Mouse (Mus musculus) gonadal fat pad, adult 2 months (tissue): ENCODE measurements at regions not wholly inside any gene's neighbourhood (a gene's known extent, or its start where the extent isn't known, plus 50 kb on each side); places are given as distances from the start of the nearest gene placed in this dataset.

Source experiments
- DNase-seq: peaks from one replicate; pipeline ENCODE4 v3.0.0-alpha.2; 2012; ENCODE audit warnings: low read depth

GRCm38 (mm10) chr3:102386091-102386490, 83.6 kb upstream of the Ngf start:
- no peak for DNase-seq

GRCm38 (mm10) chr3:102384596-102384995, 85.1 kb upstream of the Ngf start:
- no peak for DNase-seq

DNA sequence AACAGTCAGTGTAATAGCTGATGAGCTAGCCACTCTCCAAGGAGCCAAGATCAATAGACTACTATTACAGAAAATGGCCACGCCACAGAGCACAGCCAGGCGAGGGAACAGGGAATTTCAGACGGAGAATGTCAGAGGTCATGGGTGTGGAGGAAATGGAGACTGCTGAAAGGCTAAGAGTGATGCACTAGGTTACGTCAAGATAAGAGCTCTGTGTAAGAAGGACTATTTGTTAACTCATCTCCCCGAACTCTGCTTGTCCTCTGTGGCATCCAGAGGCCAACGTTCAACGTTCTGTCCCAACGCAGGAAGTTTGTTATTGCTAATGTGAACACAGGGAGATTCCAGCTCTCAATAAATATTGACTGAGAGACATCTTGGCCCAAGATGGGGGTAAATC, 86.0 kb upstream of the Ngf start:
- DNase-seq: no peak

DNA sequence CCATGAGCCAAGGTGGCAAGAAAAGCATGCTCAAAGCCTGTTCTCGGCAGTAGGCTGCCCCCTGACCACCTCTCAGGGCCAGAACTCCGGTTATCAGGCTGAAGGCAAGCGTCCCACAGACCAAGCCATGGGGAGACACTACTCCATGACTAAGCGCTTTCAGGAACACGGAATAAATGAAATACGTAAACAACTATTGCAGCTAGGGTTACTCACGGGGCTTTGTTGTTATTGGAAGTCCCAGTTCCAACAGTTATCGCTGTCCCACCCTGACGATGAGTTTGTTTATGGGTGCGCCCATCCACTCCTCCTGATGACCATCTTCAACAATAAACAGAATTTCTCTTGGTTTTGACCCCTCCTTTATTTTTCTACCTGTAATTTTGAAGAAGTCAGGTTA, 88.0 kb upstream of the Ngf start:
- peak; percentile 1 for DNase-seq

GRCm38 (mm10) chr3:102374381-102375060, 95.2 kb upstream of the Ngf start:
- DNase-seq: no peak

- no peak for DNase-seq
Observed at GRCm38 (mm10) chr3:102372205-102372899, 97.4 kb upstream of the Ngf start.

GRCm38 (mm10) chr3:102366188-102366587, 103.5 kb upstream of the Ngf start:
- DNase-seq: no peak

GRCm38 (mm10) chr3:102364326-102364935, 105.3 kb upstream of the Ngf start:
- no peak for DNase-seq

DNA sequence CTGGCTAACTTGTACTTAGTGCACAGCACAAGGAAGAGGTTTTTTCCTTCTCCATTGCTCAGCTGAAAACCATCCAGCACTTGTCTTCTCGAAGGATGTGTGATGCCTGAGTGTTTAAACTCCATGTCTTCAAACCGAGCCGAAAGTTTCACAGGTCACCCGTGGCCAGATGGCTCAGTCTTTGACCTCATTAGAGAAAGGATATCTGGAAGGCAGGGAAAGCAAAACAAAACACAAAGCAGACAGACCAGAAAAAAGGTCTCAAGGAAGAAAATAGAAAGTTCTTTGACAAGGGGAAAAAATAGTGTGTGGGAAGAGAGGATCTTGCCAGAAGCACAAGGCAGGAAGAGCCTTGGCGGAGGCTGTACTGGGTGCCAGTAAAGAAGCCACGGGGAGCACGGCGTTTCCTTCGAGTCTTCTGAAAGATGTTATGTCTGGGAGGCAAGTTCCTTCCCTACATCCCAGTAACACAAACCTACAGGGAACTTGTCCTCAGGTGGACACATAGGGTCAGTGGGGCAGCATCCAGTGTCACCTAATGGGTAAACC, 108.9 kb upstream of the Ngf start:
- no peak for DNase-seq

- no peak for DNase-seq
Observed at GRCm38 (mm10) chr3:102358801-102359200, 110.9 kb upstream of the Ngf start.

DNA sequence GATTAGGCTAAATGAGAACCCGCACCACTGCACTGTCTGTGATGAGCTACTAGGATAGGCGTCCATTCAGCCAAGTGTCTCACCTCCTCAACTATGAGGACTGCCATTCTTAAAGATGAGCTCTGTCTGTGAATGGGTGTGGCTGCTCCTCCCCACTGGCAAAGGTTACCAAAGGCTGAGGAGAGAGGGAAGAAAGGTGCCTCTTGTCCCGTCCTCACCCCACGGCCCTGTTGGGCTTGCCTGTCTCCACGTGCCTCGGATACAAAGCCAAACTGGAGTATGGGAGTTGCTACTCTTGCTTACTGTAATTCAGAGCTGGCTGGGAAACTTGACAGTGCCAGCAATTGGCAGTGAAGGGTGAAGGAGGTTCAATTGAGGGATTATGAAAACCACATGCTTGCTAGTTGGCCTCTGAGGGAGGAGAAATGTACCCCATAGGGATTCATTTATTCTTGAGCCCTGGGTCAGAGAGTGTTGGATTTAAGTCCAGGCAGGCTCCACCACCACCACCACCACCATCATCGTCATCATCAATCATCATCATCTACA, 112.6 kb upstream of the Ngf start:
- peak; percentile 8 for DNase-seq

DNA sequence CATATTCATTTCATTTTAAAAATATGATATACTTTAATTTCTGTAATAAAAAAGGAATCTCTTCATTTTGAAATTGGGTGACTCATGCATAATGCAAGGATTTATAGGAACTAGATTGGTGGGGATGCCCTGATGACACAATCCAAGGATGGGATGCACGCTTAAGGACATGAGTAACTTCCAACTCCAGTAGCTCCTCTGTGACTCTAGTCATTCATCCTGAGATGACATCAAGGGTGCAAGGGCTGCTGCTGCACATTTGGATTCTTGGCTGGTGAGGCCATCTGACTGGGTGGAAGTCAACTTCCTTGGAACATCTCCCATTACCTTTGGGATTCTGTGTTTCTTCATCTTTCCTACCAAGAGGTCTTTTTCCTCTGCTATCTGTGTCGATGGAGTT, 114.4 kb upstream of the Ngf start:
- DNase-seq: no peak

GRCm38 (mm10) chr3:102354771-102355170, 114.9 kb upstream of the Ngf start:
- no peak for DNase-seq

DNA sequence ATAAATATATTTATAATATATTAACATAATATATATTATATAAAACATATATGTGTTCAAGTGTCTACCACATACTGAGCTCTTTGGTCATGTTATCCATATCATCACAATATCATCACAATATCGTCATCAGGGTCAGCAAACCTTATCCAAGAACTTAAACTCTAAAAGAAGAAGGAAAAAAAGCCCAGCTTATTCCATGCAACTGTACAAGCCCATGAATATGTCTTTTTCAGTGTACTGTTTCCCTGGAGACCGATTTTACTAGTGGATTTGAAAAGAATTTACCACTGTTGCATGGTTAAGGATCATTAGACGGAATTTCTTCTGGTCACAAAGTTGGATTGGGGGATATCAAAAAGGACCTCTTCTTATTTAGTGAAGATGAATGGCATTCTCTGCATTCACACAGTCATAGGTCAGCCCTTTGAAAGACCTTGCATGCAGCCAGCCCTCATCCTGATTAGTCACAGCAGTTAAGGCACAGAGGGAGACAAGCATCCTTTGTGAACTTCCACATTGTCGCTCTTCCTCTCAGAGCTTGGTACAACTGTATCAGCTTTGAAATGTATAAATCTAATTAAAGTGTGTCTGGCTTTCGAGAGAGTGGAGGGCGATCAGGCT, 116.3 kb upstream of the Ngf start:
- no peak for DNase-seq

DNA sequence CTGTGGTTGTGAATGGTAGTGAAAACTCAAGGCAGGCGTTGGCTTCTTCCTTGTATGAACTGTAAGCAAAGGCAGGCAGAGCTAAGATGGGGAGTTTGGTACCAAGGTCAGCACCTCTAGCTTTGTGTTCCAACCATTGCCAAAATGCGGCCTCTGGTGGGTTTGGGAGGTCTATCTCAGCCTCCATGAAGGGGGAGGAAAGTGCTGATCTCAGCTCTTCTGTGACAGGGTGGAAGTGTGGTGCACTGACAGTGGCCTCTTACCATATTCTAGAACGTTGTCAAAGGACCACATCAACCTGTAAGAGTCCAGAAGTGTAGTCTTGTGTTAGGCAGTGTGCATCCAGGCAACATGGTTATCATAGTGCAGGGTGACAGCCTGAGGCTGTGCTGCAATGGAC, 123.6 kb upstream of the Ngf start:
- DNase-seq: no peak

DNA sequence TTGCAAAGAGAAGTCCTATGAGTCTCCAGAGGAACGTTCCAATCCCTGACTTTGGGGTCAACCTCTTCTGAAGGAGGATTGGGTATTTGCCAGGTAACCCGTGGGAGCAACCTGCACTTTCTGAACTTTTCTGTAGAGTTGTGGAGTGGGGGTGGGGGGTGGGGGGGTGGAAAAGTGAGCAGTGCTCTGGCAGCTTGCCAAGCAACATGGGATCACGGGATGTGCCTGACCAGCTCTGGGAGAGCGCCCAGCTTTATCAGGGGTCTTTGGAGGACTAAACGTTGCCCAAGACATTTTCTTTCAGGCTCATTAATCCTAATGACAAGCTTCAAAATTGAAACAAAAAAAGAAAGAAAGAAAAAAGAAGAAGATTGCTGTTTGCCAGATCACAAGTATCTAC, 124.4 kb upstream of the Ngf start:
- DNase-seq: no peak

DNA sequence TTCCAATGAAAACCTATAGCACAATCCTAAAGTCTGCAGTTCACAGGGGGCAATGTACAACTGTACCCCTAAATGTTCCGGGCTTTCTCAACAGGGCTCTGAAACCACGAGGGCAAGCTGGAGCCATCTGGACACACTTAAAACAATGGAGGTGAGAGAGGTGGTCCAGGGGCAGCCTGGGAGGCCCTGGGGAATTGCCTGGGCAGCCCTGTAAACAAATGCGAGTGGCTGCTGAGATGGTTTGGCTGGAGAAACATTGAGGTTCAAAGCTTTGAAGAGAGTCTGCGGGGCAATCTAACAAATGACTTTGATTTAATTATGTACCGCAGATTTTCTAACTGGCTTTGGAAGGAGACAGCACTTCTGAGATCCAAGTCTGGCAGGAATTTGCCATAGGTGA, 129.0 kb upstream of the Ngf start:
- DNase-seq: no peak

DNA sequence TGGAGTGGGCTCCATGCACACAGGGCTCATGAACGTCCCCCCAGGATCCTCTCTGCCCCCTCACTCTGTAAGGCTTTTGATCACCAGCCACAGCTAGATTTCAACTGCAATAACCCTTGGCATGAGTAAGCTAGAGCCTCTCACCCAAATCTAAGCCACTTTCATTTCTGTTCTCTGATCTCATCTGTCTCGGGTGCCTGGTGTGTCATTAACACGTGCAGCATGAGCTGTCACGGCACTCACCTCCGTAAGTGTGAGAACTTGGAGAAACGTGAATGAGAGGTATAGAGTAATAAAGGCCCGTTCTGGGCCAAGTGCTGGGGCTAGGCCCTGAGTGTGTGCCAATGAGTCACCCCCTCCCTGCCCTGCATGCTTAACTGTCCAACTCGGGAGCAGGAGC, 131.8 kb upstream of the Ngf start:
- DNase-seq: no peak

GRCm38 (mm10) chr3:102336184-102336583, 131.7 kb upstream of the Vangl1 start:
- no peak for DNase-seq

- DNase-seq: no peak
Observed at GRCm38 (mm10) chr3:102335146-102335545, 130.7 kb upstream of the Vangl1 start.

DNA sequence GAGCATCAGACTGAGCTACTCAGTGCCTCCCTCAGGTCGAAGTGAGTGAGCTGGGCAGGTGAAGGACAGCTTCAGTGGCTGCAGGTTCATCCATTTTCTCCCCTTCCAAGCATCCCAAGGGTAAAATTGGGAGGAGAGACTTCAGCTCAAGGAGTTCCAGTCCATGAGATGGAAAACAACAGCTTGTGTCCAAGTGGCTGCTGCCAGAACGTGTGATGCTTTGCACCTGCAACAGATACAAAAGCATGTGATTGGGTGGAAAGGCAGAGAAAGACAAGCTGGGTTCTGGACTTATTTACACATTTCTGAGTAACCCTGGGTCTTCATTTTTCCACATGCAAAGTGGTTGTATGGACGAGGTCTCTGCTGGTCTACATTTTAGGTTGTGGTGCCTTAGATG, 127.7 kb upstream of the Vangl1 start:
- DNase-seq: no peak

GRCm38 (mm10) chr3:102319331-102319730, 114.8 kb upstream of the Vangl1 start:
- no peak for DNase-seq
